Mouse (Mus musculus): ENCODE measurements around the gene Osbpl3. TPM values are rescaled to one million over a fixed set of nuclear protein-coding genes. Genes with fewer than 3 reads are reported as not detected.

The Osbpl3 gene
- total RNA-seq, 1 experiment = 9.9 TPM

DNA sequence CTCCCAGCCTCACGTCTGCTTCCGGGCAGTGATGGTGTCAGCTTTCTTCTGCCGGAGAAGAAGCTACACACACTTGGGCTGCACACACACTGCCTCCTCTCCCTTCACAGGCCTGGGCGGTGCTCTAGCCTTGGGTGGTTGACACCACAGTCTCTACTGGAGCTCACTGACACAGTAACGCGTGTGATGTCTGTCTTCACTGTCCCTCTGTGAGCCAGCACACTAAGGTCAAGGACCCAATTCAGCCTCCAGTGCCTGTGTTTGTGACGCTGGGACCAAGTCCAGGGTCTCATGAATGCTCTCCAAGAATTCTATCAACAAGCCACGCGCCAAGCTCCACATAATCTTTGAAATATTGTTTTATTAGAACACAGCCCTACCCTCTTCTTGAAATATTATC lies 158.3 kb downstream of the Osbpl3 start:
- no peak for DNase-seq (ENCODE audit: low read depth, low spot score)
- H3K36me3 ChIP-seq (ENCODE audit: control insufficient read depth, insufficient read depth, low read length, poor library complexity, severe bottlenecking) = no peaks in the 10 kb centered on the region
- no peaks in the 10 kb centered on the region for H3K9me3 ChIP-seq (ENCODE audit: control insufficient read depth, insufficient read depth, low read depth, low read length)
- H3K9ac ChIP-seq (ENCODE audit: insufficient read depth, low read depth, low read length, poor library complexity, severe bottlenecking) = no peak overlapping the region
- no peak overlapping the region for H3K27ac ChIP-seq (ENCODE audit: insufficient read depth, low read depth, low read length, poor library complexity, severe bottlenecking)
- H3K4me1 ChIP-seq (ENCODE audit: control insufficient read depth in 2 of 2, insufficient read depth in 2 of 2, low read length in 2 of 2, poor library complexity in 1 of 2) = peaks cover 0 to 6% of the 10 kb centered on the region in 2 experiments; a peak in 2 of 4 replicates
- in situ Hi-C loops (cut with MboI; ENCODE audit: low sequenced_read_pairs in 2 of 2, unreplicated experiment in 2 of 2) = loop anchor here in 1 of 2 experiments (10.0 kb wide), 1 partner anchor 783 kb away; no protein-coding TSS in a partner anchor
- H3K4me3 ChIP-seq (ENCODE audit: insufficient read depth in 1 of 2, low read depth in 1 of 2, low read length in 2 of 2, poor library complexity in 1 of 2, severe bottlenecking in 1 of 2) = no peak overlapping the region
- TF ChIP-seq ZNF384 (IDR thresholded peaks at IDR 0.05; ENCODE audit: low read depth, low read length) = no peak
- no peak for TF ChIP-seq HCFC1 (IDR thresholded peaks at IDR 0.05; ENCODE audit: borderline replicate concordance, insufficient read depth, low read length)
- TF ChIP-seq CHD2 (IDR thresholded peaks at IDR 0.05; ENCODE audit: low read depth, low read length) = no peak
- TF ChIP-seq MAFK (IDR thresholded peaks at IDR 0.05; ENCODE audit: insufficient read depth, low read depth, low read length) = no peak
- TF ChIP-seq ZC3H11A (IDR thresholded peaks at IDR 0.05; ENCODE audit: borderline replicate concordance, low read depth, low read length) = no peak

- no peak overlapping the region for H3K4me3 ChIP-seq (ENCODE audit: insufficient read depth in 1 of 2, low read depth in 1 of 2, low read length in 2 of 2, poor library complexity in 1 of 2, severe bottlenecking in 1 of 2)
- peaks cover 0 to 6% of the 10 kb centered on the region in 2 experiments; a peak in 2 of 4 replicates for H3K4me1 ChIP-seq (ENCODE audit: control insufficient read depth in 2 of 2, insufficient read depth in 2 of 2, low read length in 2 of 2, poor library complexity in 1 of 2)
- no peak overlapping the region for H3K9ac ChIP-seq (ENCODE audit: insufficient read depth, low read depth, low read length, poor library complexity, severe bottlenecking)
- no peak for TF ChIP-seq ZC3H11A (IDR thresholded peaks at IDR 0.05; ENCODE audit: borderline replicate concordance, low read depth, low read length)
- TF ChIP-seq HCFC1 (IDR thresholded peaks at IDR 0.05; ENCODE audit: borderline replicate concordance, insufficient read depth, low read length) = no peak
- TF ChIP-seq ZNF384 (IDR thresholded peaks at IDR 0.05; ENCODE audit: low read depth, low read length) = no peak
- no peak for TF ChIP-seq CHD2 (IDR thresholded peaks at IDR 0.05; ENCODE audit: low read depth, low read length)
- no peak for TF ChIP-seq MAFK (IDR thresholded peaks at IDR 0.05; ENCODE audit: insufficient read depth, low read depth, low read length)
- no peaks in the 10 kb centered on the region for H3K36me3 ChIP-seq (ENCODE audit: control insufficient read depth, insufficient read depth, low read length, poor library complexity, severe bottlenecking)
- in situ Hi-C loops (cut with MboI; ENCODE audit: low sequenced_read_pairs in 2 of 2, unreplicated experiment in 2 of 2) = loop anchor here in 1 of 2 experiments (10.0 kb wide), 1 partner anchor 780 kb away; no protein-coding TSS in a partner anchor
- DNase-seq (ENCODE audit: low read depth, low spot score) = no peak
- H3K9me3 ChIP-seq (ENCODE audit: control insufficient read depth, insufficient read depth, low read depth, low read length) = no peaks in the 10 kb centered on the region
- no peak overlapping the region for H3K27ac ChIP-seq (ENCODE audit: insufficient read depth, low read depth, low read length, poor library complexity, severe bottlenecking)
Measured at GRCm38 (mm10) chr6:50295136-50295535, 160.9 kb downstream of the Osbpl3 start.

DNA sequence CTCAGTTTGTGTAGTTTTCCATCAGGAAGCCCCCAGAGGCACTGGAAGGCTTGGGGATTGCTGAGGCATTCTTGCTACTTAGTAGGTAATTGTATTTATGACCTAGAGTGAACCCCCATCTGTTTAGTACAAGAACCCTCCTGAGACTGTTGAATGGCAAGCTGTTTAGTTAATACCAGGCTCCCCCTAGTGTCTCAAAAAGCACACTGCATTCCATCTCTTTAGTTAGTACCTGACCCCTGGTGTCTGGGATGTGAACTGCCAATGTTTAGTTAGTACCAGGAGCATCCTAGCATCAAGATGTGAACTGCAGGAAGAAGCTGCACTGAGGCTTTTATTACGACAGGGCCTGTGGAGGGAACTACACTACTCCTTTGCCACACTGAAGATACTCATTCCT lies 161.9 kb downstream of the Osbpl3 start:
- TF ChIP-seq ZC3H11A (IDR thresholded peaks at IDR 0.05; ENCODE audit: borderline replicate concordance, low read depth, low read length) = peak; percentile 97
- TF ChIP-seq CHD2 (IDR thresholded peaks at IDR 0.05; ENCODE audit: low read depth, low read length) = no peak
- no peak for TF ChIP-seq MAFK (IDR thresholded peaks at IDR 0.05; ENCODE audit: insufficient read depth, low read depth, low read length)
- peak; percentile 70; the same call in 1 of the 2 replicates for TF ChIP-seq HCFC1 (IDR thresholded peaks at IDR 0.05; ENCODE audit: borderline replicate concordance, insufficient read depth, low read length)
- peaks cover 0 to 6% of the 10 kb centered on the region in 2 experiments; a peak in 2 of 4 replicates for H3K4me1 ChIP-seq (ENCODE audit: control insufficient read depth in 2 of 2, insufficient read depth in 2 of 2, low read length in 2 of 2, poor library complexity in 1 of 2)
- no peak overlapping the region for H3K9ac ChIP-seq (ENCODE audit: insufficient read depth, low read depth, low read length, poor library complexity, severe bottlenecking)
- H3K36me3 ChIP-seq (ENCODE audit: control insufficient read depth, insufficient read depth, low read length, poor library complexity, severe bottlenecking) = no peaks in the 10 kb centered on the region
- no peaks in the 10 kb centered on the region for H3K9me3 ChIP-seq (ENCODE audit: control insufficient read depth, insufficient read depth, low read depth, low read length)
- in situ Hi-C loops (cut with MboI; ENCODE audit: low sequenced_read_pairs in 2 of 2, unreplicated experiment in 2 of 2) = loop anchor here in 1 of 2 experiments (10.0 kb wide), 1 partner anchor 779 kb away; no protein-coding TSS in a partner anchor
- no peak overlapping the region for H3K27ac ChIP-seq (ENCODE audit: insufficient read depth, low read depth, low read length, poor library complexity, severe bottlenecking)
- peak; percentile 86 for DNase-seq (ENCODE audit: low read depth, low spot score)
- H3K4me3 ChIP-seq (ENCODE audit: insufficient read depth in 1 of 2, low read depth in 1 of 2, low read length in 2 of 2, poor library complexity in 1 of 2, severe bottlenecking in 1 of 2) = no peak overlapping the region

GRCm38 (mm10) chr6:50291650-50292049 lies 164.4 kb downstream of the Osbpl3 start:
- Histone ChIP-seq H3K9me3 (ENCODE audit: control insufficient read depth, insufficient read depth, low read depth, low read length) (no peaks in the 10 kb centered on the region), H3K36me3 (ENCODE audit: control insufficient read depth, insufficient read depth, low read length, poor library complexity, severe bottlenecking) (no peaks in the 10 kb centered on the region), H3K4me1 (ENCODE audit: control insufficient read depth in 2 of 2, insufficient read depth in 2 of 2, low read length in 2 of 2, poor library complexity in 1 of 2) (peaks cover 0 to 6% of the 10 kb centered on the region in 2 experiments; a peak in 1 of 4 replicates), H3K27ac (ENCODE audit: insufficient read depth, low read depth, low read length, poor library complexity, severe bottlenecking) (no peak overlapping the region), H3K9ac (ENCODE audit: insufficient read depth, low read depth, low read length, poor library complexity, severe bottlenecking) (no peak overlapping the region), H3K4me3 (ENCODE audit: insufficient read depth in 1 of 2, low read depth in 1 of 2, low read length in 2 of 2, poor library complexity in 1 of 2, severe bottlenecking in 1 of 2) (no peak overlapping the region)
- DNase-seq (ENCODE audit: low read depth, low spot score) = no peak
- in situ Hi-C loops (cut with MboI; ENCODE audit: low sequenced_read_pairs in 2 of 2, unreplicated experiment in 2 of 2) = loop anchor here in 1 of 2 experiments (10.0 kb wide), 1 partner anchor 777 kb away; no protein-coding TSS in a partner anchor
- TF ChIP-seq HCFC1 (IDR thresholded peaks at IDR 0.05; ENCODE audit: borderline replicate concordance, insufficient read depth, low read length) (no peak), ZNF384 (IDR thresholded peaks at IDR 0.05; ENCODE audit: low read depth, low read length) (no peak), CHD2 (IDR thresholded peaks at IDR 0.05; ENCODE audit: low read depth, low read length) (no peak), ZC3H11A (IDR thresholded peaks at IDR 0.05; ENCODE audit: borderline replicate concordance, low read depth, low read length) (no peak), MAFK (IDR thresholded peaks at IDR 0.05; ENCODE audit: insufficient read depth, low read depth, low read length) (no peak)
